Mouse (Mus musculus) left cerebral cortex, postnatal 25 days (tissue): ENCODE measurements around the gene Phf21a. TPM values are rescaled to one million over a fixed set of nuclear protein-coding genes. Genes with fewer than 3 reads are reported as not detected.

ENCODE experiments used
- DNase-seq, 2 experiments: peaks; one replicate each; pipeline ENCODE4 v3.0.0; 2022; ENCODE audit warnings: low spot score in 2 of 2, mixed read lengths in 1 of 2
- intact Hi-C: fragments of 180-260 bp; cut with DNase I; formaldehyde crosslinking; loops from one replicate; pipeline ENCODE4 v1.15.1; 2025
- total RNA-seq, 2 experiments: library from RNA; stranded (reverse); gene quantifications; 2 replicates each; pipeline ENCODE4 v1.2.3; 2021

Phf21a gene
- total RNA-seq, 2 experiments from 2014 or later = 98.0 to 109 TPM

GRCm38 (mm10) chr2:92370821-92371805, 278.2 kb downstream of the Phf21a start:
- DNase-seq = no peak
- intact Hi-C loops = no loop called here

- intact Hi-C loops = no loop called here
- DNase-seq = no peak
Measured at GRCm38 (mm10) chr2:92371971-92372690, 279.2 kb downstream of the Phf21a start.

- intact Hi-C loops = no loop called here
- DNase-seq = no peak
Measured at GRCm38 (mm10) chr2:92372767-92373436, 280.0 kb downstream of the Phf21a start.

GRCm38 (mm10) chr2:92373437-92373813, 280.5 kb downstream of the Phf21a start:
- intact Hi-C loops = no loop called here
- no peak for DNase-seq

- DNase-seq = peak; percentile 47 to 78
Measured at GRCm38 (mm10) chr2:92374514-92374913, 281.6 kb downstream of the Phf21a start, which contains the start of the genes Pex16 and Large2. Pex16 (plus strand) TSS chr2:92374676. Large2 (minus strand) TSS chr2:92374869.

GRCm38 (mm10) chr2:92375099-92375623, 282.2 kb downstream of the Phf21a start:
- DNase-seq = peak; percentile 91 to 99
- intact Hi-C loops = no loop called here

More at GRCm38 (mm10) chr2:92374514-92374913, 281.6 kb downstream of the Phf21a start, which contains the start of the genes Pex16 and Large2:
- intact Hi-C loops = no loop called here

- intact Hi-C loops = no loop called here
- no peak for DNase-seq
Measured at GRCm38 (mm10) chr2:92375788-92376187, 282.9 kb downstream of the Phf21a start.

GRCm38 (mm10) chr2:92376300-92376699, 283.4 kb downstream of the Phf21a start:
- intact Hi-C loops = no loop called here
- DNase-seq = no peak

- no peak for DNase-seq
Measured at GRCm38 (mm10) chr2:92377320-92377719, 284.4 kb downstream of the Phf21a start.

GRCm38 (mm10) chr2:92379783-92380494, 287.0 kb downstream of the Phf21a start:
- intact Hi-C loops = no loop called here

More at GRCm38 (mm10) chr2:92377320-92377719, 284.4 kb downstream of the Phf21a start:
- intact Hi-C loops = no loop called here

GRCm38 (mm10) chr2:92380495-92381050, 287.7 kb downstream of the Phf21a start:
- intact Hi-C loops = no loop called here
- DNase-seq = no peak

More at GRCm38 (mm10) chr2:92379783-92380494, 287.0 kb downstream of the Phf21a start:
- DNase-seq = no peak

GRCm38 (mm10) chr2:92381161-92381560, 288.2 kb downstream of the Phf21a start:
- intact Hi-C loops = no loop called here
- no peak for DNase-seq

- DNase-seq = no peak
- intact Hi-C loops = no loop called here
Measured at GRCm38 (mm10) chr2:92381901-92382588, 289.1 kb downstream of the Phf21a start, which contains the start of gene 1700029I15Rik. 1700029I15Rik (plus strand) TSS chr2:92382538.

- intact Hi-C loops = no loop called here
- no peak for DNase-seq
Measured at GRCm38 (mm10) chr2:92382759-92383158, 289.8 kb downstream of the Phf21a start.

GRCm38 (mm10) chr2:92384101-92384500, 291.2 kb downstream of the Phf21a start:
- intact Hi-C loops = no loop called here
- DNase-seq = no peak

GRCm38 (mm10) chr2:92385113-92386051, 292.5 kb downstream of the Phf21a start:
- intact Hi-C loops = no loop called here
- no peak for DNase-seq
